Mouse (Mus musculus): ENCODE measurements around the gene Selenos. TPM values are rescaled to one million over a fixed set of nuclear protein-coding genes. Genes with fewer than 3 reads are reported as not detected.

Selenos gene
- polyA plus RNA-seq, 1 experiment from 2014 or later: 103 TPM

- no peak overlapping the region for H3K27ac ChIP-seq (ENCODE audit: low read depth)
- peaks cover 25% of the 10 kb centered on the region for H3K36me3 ChIP-seq (replicated peaks; ENCODE audit: insufficient read depth, low read length)
- H3K27me3 ChIP-seq (ENCODE audit: insufficient read depth, low read length): no peaks in the 10 kb centered on the region
- TF ChIP-seq EP300 (IDR thresholded peaks at IDR 0.05; ENCODE audit: low read depth) (no peak), CTCF (IDR thresholded peaks at IDR 0.05; ENCODE audit: low read depth) (no peak)
- H3K4me3 ChIP-seq (ENCODE audit: low read depth, low read length): no peak overlapping the region
- ATAC-seq (no peak), DNase-seq (no peak)
- WGBS (ENCODE audit: insufficient replicate concordance): 79% methylated on average over 8 of the region's 8 CpGs
- no peak overlapping the region for H3K4me2 ChIP-seq (ENCODE audit: low read depth, low read length)
- no peaks in the 10 kb centered on the region for H3K4me1 ChIP-seq (ENCODE audit: insufficient read depth)
- no peaks in the 10 kb centered on the region for H3K9me3 ChIP-seq (ENCODE audit: low read length)
- no peak overlapping the region for H3K9ac ChIP-seq (replicated peaks)
These were observed 13.2 kb downstream of the Selenos start for GRCm38 (mm10) chr7:66092656-66093055.

DNA sequence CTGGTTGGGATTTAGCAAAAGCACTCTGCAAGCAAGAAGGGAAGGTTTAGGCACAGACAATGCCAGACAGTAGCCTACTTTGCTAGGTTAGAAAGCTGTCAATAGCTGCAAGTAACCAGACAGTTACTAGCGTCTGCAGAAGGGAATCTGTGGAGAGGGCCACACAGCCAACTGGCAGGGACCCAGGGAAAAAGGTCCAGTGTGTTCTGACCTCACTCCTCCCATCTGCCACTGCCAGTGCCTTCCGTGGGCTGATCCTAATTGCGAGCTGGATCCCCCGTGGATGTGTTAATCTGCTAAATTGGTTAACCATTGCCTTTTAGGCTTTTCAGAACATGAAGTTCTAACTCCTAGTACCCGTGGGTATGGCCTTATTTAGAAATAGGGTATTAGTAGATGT is 14.7 kb downstream of the Selenos start:
- ATAC-seq (no peak), DNase-seq (no peak)
- Histone ChIP-seq H3K9me3 (ENCODE audit: low read length) (no peaks in the 10 kb centered on the region), H3K9ac (replicated peaks) (no peak overlapping the region), H3K4me3 (ENCODE audit: low read depth, low read length) (no peak overlapping the region), H3K4me1 (ENCODE audit: insufficient read depth) (no peaks in the 10 kb centered on the region), H3K27ac (ENCODE audit: low read depth) (no peak overlapping the region), H3K4me2 (ENCODE audit: low read depth, low read length) (no peak overlapping the region), H3K36me3 (replicated peaks; ENCODE audit: insufficient read depth, low read length) (peaks cover 12% of the 10 kb centered on the region), H3K27me3 (ENCODE audit: insufficient read depth, low read length) (no peaks in the 10 kb centered on the region)
- 75% methylated on average over 5 of the region's 5 CpGs for WGBS (ENCODE audit: insufficient replicate concordance)
- no peak for TF ChIP-seq CTCF (IDR thresholded peaks at IDR 0.05; ENCODE audit: low read depth)
- TF ChIP-seq EP300 (IDR thresholded peaks at IDR 0.05; ENCODE audit: low read depth): no peak

GRCm38 (mm10) chr7:66098803-66099202 is 19.4 kb downstream of the Selenos start:
- Histone ChIP-seq H3K27ac (ENCODE audit: low read depth) (no peak overlapping the region), H3K4me3 (ENCODE audit: low read depth, low read length) (no peak overlapping the region), H3K4me2 (ENCODE audit: low read depth, low read length) (no peak overlapping the region), H3K9ac (replicated peaks) (no peak overlapping the region), H3K9me3 (ENCODE audit: low read length) (no peaks in the 10 kb centered on the region), H3K4me1 (ENCODE audit: insufficient read depth) (no peaks in the 10 kb centered on the region), H3K27me3 (ENCODE audit: insufficient read depth, low read length) (no peaks in the 10 kb centered on the region; the same call in 1 of the 2 replicates), H3K36me3 (replicated peaks; ENCODE audit: insufficient read depth, low read length) (no peaks in the 10 kb centered on the region)
- no peak for ATAC-seq
- TF ChIP-seq EP300 (IDR thresholded peaks at IDR 0.05; ENCODE audit: low read depth) (no peak), CTCF (IDR thresholded peaks at IDR 0.05; ENCODE audit: low read depth) (no peak)
- DNase-seq: no peak
- WGBS (ENCODE audit: insufficient replicate concordance): 73% methylated on average over 7 of the region's 7 CpGs

- H3K4me2 ChIP-seq (ENCODE audit: low read depth, low read length): no peak overlapping the region
- no peak overlapping the region for H3K27ac ChIP-seq (ENCODE audit: low read depth)
- DNase-seq (no peak), ATAC-seq (no peak)
- no peak overlapping the region for H3K9ac ChIP-seq (replicated peaks)
- no peak overlapping the region for H3K4me3 ChIP-seq (ENCODE audit: low read depth, low read length)
- WGBS (ENCODE audit: insufficient replicate concordance): 3% methylated on average over 4 of the region's 4 CpGs
- 0 out of 2 replicates have a peak, but pooled peaks have one; percentile 15 for TF ChIP-seq EP300 (IDR thresholded peaks at IDR 0.05; ENCODE audit: low read depth)
- peak; percentile 76 for TF ChIP-seq CTCF (IDR thresholded peaks at IDR 0.05; ENCODE audit: low read depth)
- no peaks in the 10 kb centered on the region for H3K36me3 ChIP-seq (replicated peaks; ENCODE audit: insufficient read depth, low read length)
- H3K9me3 ChIP-seq (ENCODE audit: low read length): no peaks in the 10 kb centered on the region
- no peaks in the 10 kb centered on the region for H3K4me1 ChIP-seq (ENCODE audit: insufficient read depth)
- H3K27me3 ChIP-seq (ENCODE audit: insufficient read depth, low read length): no peaks in the 10 kb centered on the region; the same call in 1 of the 2 replicates
These were observed 22.4 kb downstream of the Selenos start for GRCm38 (mm10) chr7:66101866-66102265.

DNA sequence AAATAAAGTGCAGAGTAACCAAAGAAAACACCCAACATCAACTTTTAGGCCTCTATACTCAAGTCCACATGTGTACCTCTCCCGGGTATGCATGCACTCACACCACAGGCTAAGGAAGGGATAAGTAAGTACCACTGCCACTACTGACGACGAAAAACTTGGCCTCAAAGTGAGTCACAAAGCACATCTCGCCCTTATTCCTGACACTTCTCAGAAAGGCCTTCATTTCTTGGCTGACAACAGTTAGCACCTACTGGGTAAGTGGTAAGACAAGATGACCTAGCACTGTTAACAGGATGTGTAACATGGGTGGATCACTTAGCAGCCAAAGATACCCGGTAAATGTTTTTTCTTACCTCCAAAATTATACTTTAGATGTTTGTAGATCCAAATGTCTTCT is 25.1 kb downstream of the Selenos start:
- no peaks in the 10 kb centered on the region for H3K9me3 ChIP-seq (ENCODE audit: low read length)
- no peak overlapping the region for H3K9ac ChIP-seq (replicated peaks)
- H3K27ac ChIP-seq (ENCODE audit: low read depth): no peak overlapping the region
- no peaks in the 10 kb centered on the region for H3K4me1 ChIP-seq (ENCODE audit: insufficient read depth)
- H3K4me2 ChIP-seq (ENCODE audit: low read depth, low read length): no peak overlapping the region
- WGBS (ENCODE audit: insufficient replicate concordance): 77% methylated on average over 5 of the region's 5 CpGs
- ATAC-seq (no peak), DNase-seq (no peak)
- no peak overlapping the region for H3K4me3 ChIP-seq (ENCODE audit: low read depth, low read length)
- H3K36me3 ChIP-seq (replicated peaks; ENCODE audit: insufficient read depth, low read length): no peaks in the 10 kb centered on the region
- no peaks in the 10 kb centered on the region; the same call in 1 of the 2 replicates for H3K27me3 ChIP-seq (ENCODE audit: insufficient read depth, low read length)
- TF ChIP-seq EP300 (IDR thresholded peaks at IDR 0.05; ENCODE audit: low read depth) (no peak), CTCF (IDR thresholded peaks at IDR 0.05; ENCODE audit: low read depth) (no peak)

- DNase-seq: no peak
These were observed 26.3 kb downstream of the Selenos start for GRCm38 (mm10) chr7:66105771-66106170.

More at GRCm38 (mm10) chr7:66105771-66106170, 26.3 kb downstream of the Selenos start:
- Histone ChIP-seq H3K4me2 (ENCODE audit: low read depth, low read length) (no peak overlapping the region), H3K4me1 (ENCODE audit: insufficient read depth) (peaks cover 3% of the 10 kb centered on the region; the same call in 1 of the 2 replicates), H3K27me3 (ENCODE audit: insufficient read depth, low read length) (no peaks in the 10 kb centered on the region; the same call in 1 of the 2 replicates), H3K36me3 (replicated peaks; ENCODE audit: insufficient read depth, low read length) (no peaks in the 10 kb centered on the region), H3K9ac (replicated peaks) (no peak overlapping the region), H3K9me3 (ENCODE audit: low read length) (no peaks in the 10 kb centered on the region), H3K27ac (ENCODE audit: low read depth) (no peak overlapping the region), H3K4me3 (ENCODE audit: low read depth, low read length) (no peak overlapping the region)
- ATAC-seq: no peak
- 49% methylated on average over 4 of the region's 4 CpGs for WGBS (ENCODE audit: insufficient replicate concordance)
- no peak for TF ChIP-seq CTCF (IDR thresholded peaks at IDR 0.05; ENCODE audit: low read depth)
- TF ChIP-seq EP300 (IDR thresholded peaks at IDR 0.05; ENCODE audit: low read depth): no peak

Measured in liver, postnatal 0 days (tissue).